Mouse (Mus musculus) testis, adult 2 months (tissue): ENCODE data around the gene Hbq1b. TPM values are rescaled to one million over a fixed set of nuclear protein-coding genes. Genes with fewer than 3 reads are reported as not detected.
"Not testable (repeated sequence)": the region's sequence is repeated elsewhere in the genome, so short reads cannot be mapped to it uniquely, and the experiment has no call there.

Source experiments
- H3K27ac ChIP-seq: fragments of 200-500 bp; 2 replicates; pipeline ENCODE4 v1.5.1; 2012; ENCODE audit warnings: low read depth, low read length; ENCODE audit not compliant: control insufficient read depth, insufficient read depth
- H3K27me3 ChIP-seq: fragments of 200-500 bp; 2 replicates; pipeline ENCODE4 v1.6.1; 2012; ENCODE audit warnings: mild to moderate bottlenecking, low read length, moderate library complexity; ENCODE audit not compliant: control insufficient read depth, insufficient read depth
- H3K36me3 ChIP-seq: fragments of 200-500 bp; 2 replicates; pipeline ENCODE4 v1.6.1; 2012; ENCODE audit warnings: mild to moderate bottlenecking, low read length; ENCODE audit not compliant: control insufficient read depth, insufficient read depth
- H3K4me1 ChIP-seq: fragments of 200-500 bp; 2 replicates; pipeline ENCODE4 v1.6.1; 2012; ENCODE audit warnings: low read length; ENCODE audit not compliant: control insufficient read depth, insufficient read depth
- H3K4me3 ChIP-seq: fragments of 200-500 bp; 2 replicates; pipeline ENCODE4 v1.5.1; 2012; ENCODE audit warnings: low read depth, mild to moderate bottlenecking, low read length, moderate library complexity, mixed read lengths; ENCODE audit not compliant: control insufficient read depth
- CTCF ChIP-seq: fragments of 200-500 bp; IDR thresholded peaks from 2 replicates; pipeline ENCODE4 v1.5.1; 2012; ENCODE audit warnings: low read depth, mild to moderate bottlenecking, inconsistent platforms, low read length, moderate library complexity; ENCODE audit not compliant: control insufficient read depth, insufficient read depth, insufficient replicate concordance
- POLR2A ChIP-seq: fragments of 200-500 bp; IDR thresholded peaks from 2 replicates; pipeline ENCODE4 v1.6.1; 2012; ENCODE audit warnings: low read depth, mild to moderate bottlenecking, inconsistent platforms, low read length, moderate library complexity; ENCODE audit not compliant: control insufficient read depth
- polyA plus RNA-seq: library from polyadenylated mRNA; depleted of rRNA; stranded (reverse); fragments of >200 nt; gene quantifications from 2 replicates; pipeline ENCODE4 v1.2.3, GENCODE M21; 2012

The Hbq1b gene
- polyA plus RNA-seq, 1 experiment: not detected

DNA sequence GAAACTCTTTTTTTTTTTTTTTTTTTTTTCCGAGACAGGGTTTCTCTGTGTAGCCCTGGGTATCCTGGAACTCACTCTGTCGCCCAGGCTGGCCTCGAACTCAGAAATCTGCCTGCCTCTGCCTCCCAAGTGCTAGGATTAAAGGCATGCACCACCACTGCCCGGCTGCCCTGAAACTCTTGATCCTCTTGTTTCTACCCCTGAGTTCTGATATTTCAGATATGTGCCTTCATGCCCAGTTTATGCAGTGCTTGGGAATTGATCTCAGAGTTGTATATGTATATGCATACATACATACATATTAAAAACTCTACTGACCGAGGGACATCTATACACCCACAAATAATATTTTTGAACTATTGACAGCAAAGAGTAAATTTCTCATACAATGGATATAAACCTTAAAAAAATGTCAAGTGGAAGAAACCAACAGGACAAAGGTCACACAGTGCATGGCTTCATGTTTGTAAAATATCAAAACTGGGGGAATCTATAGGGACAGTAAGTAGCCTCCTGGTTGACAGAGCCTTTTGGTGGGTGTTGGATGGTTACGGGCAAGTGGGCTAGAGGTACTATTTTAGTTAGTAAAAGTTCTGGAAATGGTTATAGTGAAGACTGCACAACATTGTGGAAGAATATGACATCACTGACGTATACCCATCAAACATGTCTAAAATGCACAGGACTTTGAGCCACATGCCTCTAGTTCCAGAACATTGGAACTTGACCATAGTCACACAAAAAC, 1.6 kb upstream of the Hbq1b start:
- Histone ChIP-seq H3K27me3 (no peaks in the 10 kb centered on the region), H3K4me3 (no peak overlapping the region), H3K36me3 (no peaks in the 10 kb centered on the region), H3K4me1 (no peaks in the 10 kb centered on the region; the same call in 1 of the 2 replicates), H3K27ac (no peak overlapping the region)
- no peak for TF ChIP-seq POLR2A
- no peak for TF ChIP-seq CTCF

DNA sequence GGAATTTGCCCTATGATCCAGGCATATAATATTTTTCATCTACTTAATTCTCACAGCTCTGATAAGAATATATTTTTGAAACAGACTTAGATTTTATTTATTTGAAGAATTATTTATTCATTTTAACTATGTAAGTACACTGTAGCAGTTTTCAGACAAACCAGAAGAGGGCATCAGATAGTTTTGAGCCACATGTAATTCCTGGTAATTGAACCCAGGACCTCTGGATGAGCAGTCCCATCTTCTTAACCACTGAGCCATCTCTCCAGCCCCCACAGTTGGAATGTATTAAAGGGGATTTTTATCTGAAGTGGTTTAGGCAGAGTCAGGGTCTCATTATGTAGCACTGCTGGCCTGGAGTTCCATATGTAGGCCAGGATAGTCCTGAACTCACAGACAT, 878 bp upstream of the Hbq1b start:
- not testable (repeated sequence) for H3K4me3 ChIP-seq, H3K4me1 ChIP-seq, H3K36me3 ChIP-seq, H3K27me3 ChIP-seq, H3K27ac ChIP-seq

DNA sequence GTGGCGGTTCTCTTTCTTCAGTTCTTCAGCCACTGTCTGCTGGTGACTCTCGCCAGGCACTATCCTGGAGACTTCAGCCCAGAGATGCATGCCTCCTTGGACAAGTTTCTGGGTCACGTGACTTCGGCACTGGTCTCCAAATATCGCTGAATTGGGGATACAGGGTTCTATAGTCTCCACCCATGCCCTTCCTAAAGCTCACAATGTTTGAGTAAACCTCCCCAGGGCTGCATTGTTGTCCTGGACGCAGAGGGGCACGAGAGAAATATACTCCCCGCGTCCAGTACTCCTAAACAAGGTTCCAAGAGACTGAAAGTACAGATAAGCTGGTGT, 694 bp downstream of the Hbq1b start:
- H3K4me1 ChIP-seq: no peaks in the 10 kb centered on the region; the same call in 1 of the 2 replicates
- no peak overlapping the region for H3K4me3 ChIP-seq
- TF ChIP-seq POLR2A: no peak
- TF ChIP-seq CTCF: no peak
- H3K27me3 ChIP-seq: no peaks in the 10 kb centered on the region
- H3K27ac ChIP-seq: no peak overlapping the region
- no peaks in the 10 kb centered on the region for H3K36me3 ChIP-seq

DNA sequence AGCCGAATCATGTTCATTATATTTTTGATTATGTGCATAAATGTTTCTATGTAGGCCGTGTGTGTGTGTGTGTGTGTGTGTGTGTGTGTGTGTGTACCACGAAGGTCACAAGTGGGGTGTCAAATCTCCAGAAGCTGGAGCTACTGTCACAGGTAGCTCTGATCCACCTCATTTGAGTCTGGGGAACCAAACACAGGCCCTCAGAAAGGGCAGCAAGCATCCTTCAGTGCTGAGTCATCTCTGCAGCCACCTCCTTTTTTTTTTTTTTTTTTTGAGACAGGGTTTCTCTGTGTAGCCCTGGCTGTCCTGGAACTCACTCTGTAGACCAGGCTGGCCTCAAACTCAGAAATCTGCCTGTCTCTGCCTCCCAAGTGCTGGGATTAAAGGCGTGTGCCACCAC, 6.1 kb downstream of the Hbq1b start:
- not testable (repeated sequence) for H3K27ac ChIP-seq, H3K4me1 ChIP-seq, H3K27me3 ChIP-seq, H3K36me3 ChIP-seq, H3K4me3 ChIP-seq

DNA sequence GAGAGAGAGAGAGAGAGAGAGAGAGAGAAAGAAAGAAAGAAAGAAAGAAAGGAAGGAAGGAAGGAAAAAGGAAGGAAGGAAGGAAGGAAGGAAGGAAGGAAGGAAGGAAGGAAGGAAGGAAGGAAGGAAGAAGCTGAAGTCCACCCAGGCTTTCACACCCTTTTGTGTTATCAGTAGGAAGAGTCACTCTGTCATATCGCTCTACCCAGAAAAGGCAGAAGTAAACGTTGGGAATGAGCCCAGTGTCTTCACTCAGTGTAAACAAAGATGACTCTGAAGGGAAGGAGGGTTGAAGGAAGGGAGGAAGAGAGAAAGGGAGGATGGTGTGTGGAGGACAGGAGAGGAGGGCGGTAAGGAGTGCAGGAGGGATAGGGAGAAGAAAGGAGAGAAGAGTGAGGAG, 6.7 kb downstream of the Hbq1b start:
- H3K27ac ChIP-seq, H3K36me3 ChIP-seq, H3K4me3 ChIP-seq, H3K4me1 ChIP-seq, H3K27me3 ChIP-seq: not testable (repeated sequence)

DNA sequence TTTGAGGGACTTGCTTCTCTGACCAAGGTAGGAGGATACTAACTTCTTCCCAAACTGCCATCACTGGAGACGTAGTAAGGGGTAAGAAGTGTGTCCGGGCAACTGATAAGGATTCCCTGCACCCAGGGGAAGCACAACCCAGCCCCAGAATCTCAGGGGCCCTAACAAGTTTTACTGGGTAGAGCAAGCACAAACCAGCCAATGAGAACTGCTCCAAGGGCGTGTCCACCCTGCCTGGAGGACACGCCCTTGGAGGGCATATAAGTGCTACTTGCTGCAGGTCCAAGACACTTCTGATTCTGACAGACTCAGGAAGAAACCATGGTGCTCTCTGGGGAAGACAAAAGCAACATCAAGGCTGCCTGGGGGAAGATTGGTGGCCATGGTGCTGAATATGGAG, 9.4 kb downstream of the Hbq1b start, which contains the start of gene Hba-a2:
Gene Hba-a2, plus strand, starts transcription at position 287 of the 400 bp plus-strand sequence.
- not testable (repeated sequence) for H3K4me1 ChIP-seq, H3K27ac ChIP-seq, H3K36me3 ChIP-seq, H3K27me3 ChIP-seq, H3K4me3 ChIP-seq

DNA sequence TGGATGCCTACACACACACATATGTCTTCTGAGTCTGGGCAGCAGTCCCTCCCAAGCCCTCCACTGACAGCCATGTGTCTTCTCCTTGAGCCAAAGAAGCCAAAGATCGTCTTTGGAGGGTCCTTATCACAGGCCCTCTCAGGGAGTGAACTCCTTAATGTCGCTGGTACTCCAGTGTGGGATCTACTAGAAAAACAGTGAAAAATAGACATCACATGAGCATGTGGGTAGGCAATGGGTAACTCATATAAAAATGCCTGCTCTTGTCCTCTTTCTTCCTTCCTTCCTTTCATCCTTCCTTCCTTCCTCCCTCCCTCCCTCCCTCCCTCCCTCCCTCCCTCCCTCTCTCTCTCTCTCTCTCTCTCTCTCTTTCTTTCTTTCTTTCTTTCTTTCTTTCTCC, 10.7 kb downstream of the Hbq1b start:
- not testable (repeated sequence) for H3K36me3 ChIP-seq, H3K4me1 ChIP-seq, H3K27ac ChIP-seq, H3K27me3 ChIP-seq, H3K4me3 ChIP-seq

DNA sequence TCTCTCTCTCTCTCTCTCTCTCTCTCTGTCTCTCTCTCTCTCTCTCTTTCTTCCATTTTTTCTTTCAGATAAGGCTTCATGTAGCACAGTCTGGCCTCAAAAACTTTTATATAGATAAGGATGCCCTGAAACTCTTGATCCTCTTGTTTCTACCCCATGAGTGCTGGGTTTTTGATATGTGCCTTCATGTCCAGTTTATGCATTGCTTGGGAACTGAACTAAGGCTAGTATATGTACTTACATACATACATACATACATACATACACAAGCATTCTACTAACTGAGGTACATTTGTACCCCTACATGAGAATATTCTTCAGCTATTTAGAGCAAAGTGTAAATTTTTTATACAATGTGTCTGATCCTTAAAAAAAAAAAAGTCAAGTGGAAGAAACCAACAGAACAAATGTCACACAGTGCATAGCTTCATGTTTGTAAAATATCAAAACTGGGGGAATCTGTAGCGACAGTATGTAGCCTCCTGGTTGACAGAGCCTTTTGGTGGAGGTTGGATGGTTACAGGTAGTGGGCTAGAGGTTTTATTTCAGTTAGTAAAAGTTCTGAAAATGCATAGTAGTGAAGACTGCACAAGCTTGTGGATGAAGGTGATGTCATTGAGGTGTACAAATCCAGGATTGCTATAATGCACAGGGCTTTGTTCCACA, 11.2 kb downstream of the Hbq1b start:
- Histone ChIP-seq H3K27ac (no peak overlapping the region), H3K4me1 (no peaks in the 10 kb centered on the region; the same call in 1 of the 2 replicates), H3K4me3 (no peak overlapping the region), H3K36me3 (no peaks in the 10 kb centered on the region), H3K27me3 (no peaks in the 10 kb centered on the region)
- no peak for TF ChIP-seq CTCF
- TF ChIP-seq POLR2A: no peak
